Mouse (Mus musculus) Patski (cell line): ENCODE data around the gene Adamts17. TPM values are rescaled to one million over a fixed set of nuclear protein-coding genes. Genes with fewer than 3 reads are reported as not detected.

ENCODE experiments used
- ATAC-seq: fragments of 100-300 bp; one replicate; pipeline ENCODE4 v1.8.0; 2021
- CTCF ChIA-PET: fragments of 350-600 bp; sonication (Branson Sonifier 250); formaldehyde crosslinking; loops from one replicate; lab custom pipeline; 2022; ENCODE audit warnings: inconsistent platforms; lab: Charles Lee
- POLR2A ChIA-PET: fragments of 350-600 bp; sonication (Branson Sonifier 250); formaldehyde crosslinking; loops from one replicate; lab custom pipeline; 2022; ENCODE audit warnings: antibody characterized with exemption, inconsistent platforms; lab: Charles Lee
- DNase-seq: peaks from one replicate; pipeline ENCODE4 v3.0.0-alpha.2; 2011; ENCODE audit warnings: low read depth, low spot score
- H3K27me3 ChIP-seq: fragments of 371-371 bp; one replicate; pipeline ENCODE4 v1.5.1; 2021
- CTCF ChIP-seq: fragments of 100-300 bp; IDR thresholded peaks from one replicate; pipeline ENCODE4 v1.5.1; 2021
- in situ Hi-C: fragments of 300-500 bp; cut with MboI; formaldehyde crosslinking; loops from 3 replicates; pipeline ENCODE4 v1.11.1; 2018; ENCODE audit warnings: low pct_unique_long_range_greater_than_20kb, mixed read lengths
- polyA plus RNA-seq: library from polyadenylated mRNA; unstranded; gene quantifications from one replicate; pipeline ENCODE4 v1.2.3, GENCODE M21; 2021

Adamts17 gene
- polyA plus RNA-seq, 1 experiment from 2014 or later = 0.04 TPM

DNA sequence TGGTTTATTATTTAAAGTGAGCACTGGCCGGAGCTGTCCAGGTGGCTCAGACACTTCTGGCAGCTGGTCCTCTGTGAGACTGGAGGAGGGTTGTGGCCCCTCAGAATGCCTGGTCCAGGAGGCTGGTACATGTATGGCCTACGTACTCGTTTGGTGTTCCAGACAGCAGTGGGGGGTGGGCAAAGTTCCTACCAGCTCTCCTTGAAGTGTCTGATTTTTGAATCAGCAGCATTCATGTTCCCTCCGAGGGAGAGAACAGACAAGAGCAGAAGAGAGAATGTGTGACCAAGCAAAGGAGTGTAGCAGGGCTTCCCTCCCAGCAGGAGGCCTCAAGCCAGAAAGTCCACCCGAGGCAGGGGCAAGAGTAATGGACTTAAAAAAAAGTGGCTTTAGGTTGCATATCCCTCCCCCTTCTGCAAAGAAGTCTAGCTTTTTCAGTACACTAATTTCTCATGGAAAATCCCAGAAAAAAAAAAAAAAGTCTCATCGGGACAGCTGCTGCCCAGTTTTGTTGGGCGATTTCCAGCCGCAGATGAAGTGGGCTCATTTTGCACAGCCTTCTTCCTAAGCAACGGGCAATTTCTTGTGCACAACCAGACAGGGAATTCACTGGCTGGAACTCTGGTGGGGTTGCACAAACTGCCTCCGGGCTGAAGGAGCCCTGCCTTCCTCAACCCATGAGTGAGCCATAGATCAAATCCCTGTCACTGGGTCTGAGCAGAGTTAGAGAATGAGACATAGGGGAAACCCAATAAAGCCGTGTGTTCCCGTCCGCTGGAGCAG, 28.4 kb downstream of the Adamts17 start:
- CTCF ChIA-PET = no interaction called here
- no peak for TF ChIP-seq CTCF
- peak; percentile 92 for DNase-seq
- POLR2A ChIA-PET = no interaction called here
- in situ Hi-C loops = no loop called here
- peaks cover 24% of the 10 kb centered on the region for H3K27me3 ChIP-seq
- peak; percentile 88 for ATAC-seq

DNA sequence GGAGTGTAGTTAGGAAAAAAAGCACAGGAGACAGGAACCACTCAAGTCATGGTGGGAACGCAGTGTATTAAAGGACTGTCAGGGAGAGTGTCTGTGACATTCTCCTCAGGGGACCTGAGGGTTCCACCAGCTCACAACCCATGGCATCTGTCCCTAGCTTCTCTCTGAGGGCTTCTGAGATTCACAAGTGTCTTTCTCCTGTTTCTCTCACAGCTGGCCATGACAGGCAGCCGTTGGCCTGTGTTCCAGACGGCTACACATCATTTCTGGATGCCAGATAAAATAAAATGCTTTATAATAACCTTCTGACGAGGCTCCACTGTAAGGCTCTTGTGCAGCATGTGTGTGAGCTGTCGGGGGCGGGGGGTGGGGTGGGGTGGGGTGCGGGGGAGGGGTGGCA, 32.0 kb downstream of the Adamts17 start:
- DNase-seq (no peak), ATAC-seq (no peak)
- H3K27me3 ChIP-seq = peaks cover 14% of the 10 kb centered on the region
- ChIA-PET POLR2A (interaction anchor here (0.6 kb wide), 1 partner anchor 327 kb away, joined by 4 read pairs; no protein-coding TSS in a partner anchor), CTCF (no interaction called here)
- TF ChIP-seq CTCF = no peak
- in situ Hi-C loops = no loop called here

DNA sequence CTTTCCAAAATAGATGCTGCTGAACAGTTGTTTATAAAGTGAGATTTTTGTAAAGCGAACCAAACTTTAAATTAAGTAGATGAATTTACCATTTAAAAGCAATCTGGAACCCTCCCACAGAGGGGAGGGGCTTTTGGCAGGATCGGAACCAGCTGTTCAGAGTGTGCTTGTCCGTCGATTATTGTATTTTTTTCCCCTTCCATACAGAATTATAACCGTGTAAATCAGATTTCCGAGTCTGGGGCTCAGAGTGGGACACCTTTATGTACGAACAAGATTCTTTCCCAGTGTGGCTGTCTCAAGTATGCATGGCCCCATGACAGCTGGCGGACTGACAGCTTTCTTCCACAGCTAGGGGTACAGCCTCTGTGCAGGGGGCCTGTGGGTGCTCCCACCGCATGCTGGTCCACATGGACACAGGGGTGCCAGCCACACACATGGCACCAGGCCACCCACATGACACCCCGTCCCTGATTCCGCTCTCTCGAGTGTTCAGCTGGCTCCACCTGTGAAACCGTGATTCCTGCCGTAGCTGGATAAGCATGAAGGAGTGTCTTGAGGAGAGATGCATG, 32.5 kb downstream of the Adamts17 start:
- in situ Hi-C loops = no loop called here
- H3K27me3 ChIP-seq = peaks cover 13% of the 10 kb centered on the region
- ChIA-PET POLR2A (interaction anchor here (0.6 kb wide), 1 partner anchor 463 kb away, joined by 10 read pairs; no protein-coding TSS in a partner anchor), CTCF (no interaction called here)
- no peak for TF ChIP-seq CTCF
- no peak for ATAC-seq
- no peak for DNase-seq

GRCm38 (mm10) chr7:66873235-66873634, 33.7 kb downstream of the Adamts17 start:
- DNase-seq (no peak), ATAC-seq (no peak)
- ChIA-PET CTCF (no interaction called here), POLR2A (interaction anchor here (0.7 kb wide), 1 partner anchor 425 kb away, joined by 4 read pairs; no protein-coding TSS in a partner anchor)
- TF ChIP-seq CTCF = no peak
- in situ Hi-C loops = no loop called here
- peaks cover 13% of the 10 kb centered on the region for H3K27me3 ChIP-seq

GRCm38 (mm10) chr7:66891431-66891830, 51.9 kb downstream of the Adamts17 start:
- TF ChIP-seq CTCF = no peak
- ATAC-seq (no peak), DNase-seq (no peak)
- H3K27me3 ChIP-seq = peaks cover 15% of the 10 kb centered on the region
- POLR2A ChIA-PET = no interaction called here
- CTCF ChIA-PET = no interaction called here
- in situ Hi-C loops = no loop called here

DNA sequence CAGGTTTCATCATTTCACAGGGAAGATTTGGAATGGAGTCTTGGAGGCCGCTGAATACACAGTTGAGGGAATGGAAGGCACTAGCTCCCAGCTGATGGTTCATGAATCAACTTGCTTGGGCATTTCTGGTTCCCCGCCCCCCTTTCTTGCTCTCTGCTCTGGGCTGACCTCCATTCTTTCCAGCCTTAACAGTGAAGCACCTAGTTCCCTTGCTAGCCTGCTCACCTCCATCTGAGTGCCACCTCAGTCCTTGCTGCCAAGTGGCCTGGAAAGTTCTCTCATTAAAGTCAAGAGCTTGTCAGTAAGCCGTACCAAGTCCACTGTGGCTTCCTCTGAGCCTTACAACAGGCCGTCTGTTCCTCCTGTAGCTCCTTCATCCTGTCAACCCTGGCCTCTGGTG, 52.6 kb downstream of the Adamts17 start:
- DNase-seq = no peak
- no peak for ATAC-seq
- POLR2A ChIA-PET = no interaction called here
- CTCF ChIA-PET = no interaction called here
- H3K27me3 ChIP-seq = peaks cover 19% of the 10 kb centered on the region
- no peak for TF ChIP-seq CTCF
- in situ Hi-C loops = no loop called here

GRCm38 (mm10) chr7:66902376-66902775, 62.8 kb downstream of the Adamts17 start:
- in situ Hi-C loops = no loop called here
- no peak for DNase-seq
- peaks cover 13% of the 10 kb centered on the region for H3K27me3 ChIP-seq
- no peak for TF ChIP-seq CTCF
- ChIA-PET CTCF (no interaction called here), POLR2A (no interaction called here)
- no peak for ATAC-seq

- in situ Hi-C loops = no loop called here
- DNase-seq (no peak), ATAC-seq (no peak)
- no peak for TF ChIP-seq CTCF
- H3K27me3 ChIP-seq = peaks cover 13% of the 10 kb centered on the region
- CTCF ChIA-PET = no interaction called here
- POLR2A ChIA-PET = no interaction called here
Observed at GRCm38 (mm10) chr7:66903014-66903413, 63.5 kb downstream of the Adamts17 start.

GRCm38 (mm10) chr7:66905941-66906340, 66.4 kb downstream of the Adamts17 start:
- in situ Hi-C loops = no loop called here
- no peak for TF ChIP-seq CTCF
- ChIA-PET CTCF (no interaction called here), POLR2A (no interaction called here)
- H3K27me3 ChIP-seq = peaks cover 13% of the 10 kb centered on the region
- ATAC-seq (no peak), DNase-seq (no peak)

- ChIA-PET POLR2A (no interaction called here), CTCF (no interaction called here)
- H3K27me3 ChIP-seq = peaks cover 12% of the 10 kb centered on the region
- TF ChIP-seq CTCF = no peak
- ATAC-seq = no peak
- no peak for DNase-seq
- in situ Hi-C loops = no loop called here
Observed at GRCm38 (mm10) chr7:66912866-66913265, 73.3 kb downstream of the Adamts17 start.

DNA sequence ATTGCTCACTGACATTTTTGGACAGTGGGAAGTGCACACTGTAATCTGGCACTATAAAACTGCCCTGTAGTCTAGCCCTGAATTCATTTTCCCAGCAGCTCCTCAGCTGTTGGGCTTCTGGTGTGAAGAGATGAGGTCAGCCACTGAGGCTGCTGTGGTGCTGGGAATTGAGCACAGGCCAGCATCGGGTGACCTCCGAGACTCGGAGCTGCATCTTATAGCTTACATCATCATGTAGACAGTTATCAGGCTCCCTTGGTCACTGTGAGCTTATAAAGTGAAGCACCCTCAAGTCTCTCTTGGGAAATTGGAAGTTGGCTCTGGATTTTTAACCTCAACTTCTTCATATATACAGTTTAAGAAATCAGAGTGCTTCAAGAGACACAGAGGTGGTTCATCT, 84.1 kb downstream of the Adamts17 start:
- TF ChIP-seq CTCF = no peak
- in situ Hi-C loops = no loop called here
- DNase-seq (no peak), ATAC-seq (no peak)
- peaks cover 4% of the 10 kb centered on the region for H3K27me3 ChIP-seq
- ChIA-PET POLR2A (interaction anchor here (0.6 kb wide), 1 partner anchor 28 kb away, joined by 3 read pairs; no protein-coding TSS in a partner anchor), CTCF (interaction anchor here (1.1 kb wide), 1 partner anchor 9 kb away, joined by 3 read pairs; no protein-coding TSS in a partner anchor)
